Mouse (Mus musculus): Measurements from ENCODE around the gene Hif3a. TPM values are rescaled to one million over a fixed set of nuclear protein-coding genes. Genes with fewer than 3 reads are reported as not detected.

Hif3a gene
- polyA plus RNA-seq, 1 experiment from 2014 or later: 7.9 TPM

DNA sequence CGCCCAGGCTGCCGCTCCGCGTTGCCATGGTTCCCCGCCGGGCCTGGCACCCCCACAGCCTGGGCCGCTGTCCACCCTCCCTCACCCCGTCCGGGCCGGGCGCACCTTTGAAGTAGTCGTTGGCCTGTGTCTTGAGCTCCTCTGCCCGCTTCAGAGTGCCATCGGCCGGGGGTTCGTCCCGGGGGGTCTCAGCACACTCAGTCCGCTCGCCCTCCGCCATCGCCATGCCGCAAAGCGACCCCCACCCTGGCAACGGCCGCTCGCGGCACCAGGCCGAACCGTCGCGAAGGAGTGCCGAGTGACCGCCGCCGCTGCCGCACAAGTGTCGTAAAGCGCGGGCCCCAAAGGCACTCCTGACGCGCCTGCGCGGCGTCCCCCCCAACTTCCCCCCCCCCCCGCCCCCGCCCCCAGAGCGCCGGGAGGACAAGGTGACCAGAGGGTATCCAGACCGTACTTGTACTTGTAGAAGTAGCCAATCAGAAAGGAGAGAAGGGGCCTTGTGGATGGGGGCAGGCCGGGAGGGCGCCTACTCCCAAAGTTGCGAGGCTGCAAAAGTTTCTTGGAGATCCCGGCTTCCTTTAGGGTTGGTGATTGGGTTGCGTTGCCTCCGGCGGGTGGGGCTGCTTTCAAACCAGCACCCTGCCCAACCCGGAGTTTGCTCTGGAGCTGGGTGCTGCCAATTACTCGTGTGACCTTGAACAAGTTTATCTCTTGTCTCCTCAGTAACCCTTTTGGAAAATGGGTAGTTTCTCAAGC, 34.5 kb downstream of the Hif3a start, which contains the start of gene Ppp5c:
Gene Ppp5c, minus strand, starts transcription at position 337 of the 756 bp plus-strand sequence.
- Histone ChIP-seq H3K27ac (peak within 1 kb of the TSS; percentile 77), H3K27me3 (no peaks in the 10 kb centered on the region), H3K4me1 (peaks cover 24% of the 10 kb centered on the region), H3K9ac (peak within 1 kb of the TSS; percentile 85), H3K36me3 (peaks cover 18% of the 10 kb centered on the region), H3K4me2 (replicated peaks) (peak within 1 kb of the TSS; percentile 72), H3K9me3 (replicated peaks) (no peaks in the 10 kb centered on the region), H3K4me3 (peak within 1 kb of the TSS; percentile 86)
- under 1% methylated on average over 54 of the region's 58 CpGs for WGBS
- peak; percentile 91 for ATAC-seq (ENCODE audit: low FRiP score)

DNA sequence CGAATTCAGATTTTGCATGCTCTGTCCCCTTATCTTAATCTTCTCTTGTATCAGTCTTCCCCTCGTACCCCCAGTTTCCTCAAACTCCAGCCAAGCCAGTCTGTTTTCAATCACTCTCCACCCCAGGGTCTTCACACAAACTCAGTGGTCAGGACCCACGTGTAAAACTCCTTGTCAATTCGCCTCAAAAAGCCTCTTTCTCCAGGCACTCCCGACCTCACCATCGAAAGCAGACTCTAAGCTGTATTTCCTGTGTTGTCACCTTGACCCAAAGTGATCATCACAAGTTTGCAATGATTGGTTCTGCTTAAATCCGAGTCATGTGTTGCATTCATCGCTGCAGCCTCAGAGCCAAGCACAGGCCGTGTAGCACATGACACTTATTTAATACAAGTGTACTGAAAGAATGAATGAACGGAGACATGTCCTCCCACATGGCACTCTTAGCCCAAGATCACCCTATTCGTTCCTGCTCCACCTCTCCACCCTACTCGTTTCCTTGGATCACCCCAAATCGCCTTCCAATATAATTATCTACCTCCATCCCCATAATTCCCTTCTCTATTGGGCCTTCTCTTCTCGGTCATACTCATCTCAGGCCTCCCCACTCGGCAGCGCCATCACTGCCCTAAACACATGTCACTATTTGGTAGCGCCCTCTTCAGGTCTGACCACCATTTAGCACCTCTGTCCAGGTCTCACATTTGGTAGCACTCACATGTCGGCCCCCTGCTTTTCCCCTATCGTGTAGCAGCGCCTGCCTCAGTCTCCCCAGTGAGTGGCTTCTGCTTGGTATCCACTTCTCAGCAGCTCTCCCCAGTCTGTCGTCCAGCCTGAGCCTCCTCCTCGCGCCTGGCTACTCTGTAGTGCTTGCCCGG, 35.3 kb downstream of the Hif3a start:
- Histone ChIP-seq H3K9me3 (replicated peaks) (no peaks in the 10 kb centered on the region), H3K9ac (peak overlapping the region; percentile 85), H3K27ac (peak overlapping the region; percentile 77), H3K4me2 (replicated peaks) (peak overlapping the region; percentile 72), H3K27me3 (no peaks in the 10 kb centered on the region), H3K4me1 (peaks cover 24% of the 10 kb centered on the region), H3K36me3 (peaks cover 26% of the 10 kb centered on the region), H3K4me3 (peak overlapping the region; percentile 86)
- peak; percentile 65 for ATAC-seq (ENCODE audit: low FRiP score)
- WGBS: 10% methylated on average over 24 of the region's 24 CpGs

DNA sequence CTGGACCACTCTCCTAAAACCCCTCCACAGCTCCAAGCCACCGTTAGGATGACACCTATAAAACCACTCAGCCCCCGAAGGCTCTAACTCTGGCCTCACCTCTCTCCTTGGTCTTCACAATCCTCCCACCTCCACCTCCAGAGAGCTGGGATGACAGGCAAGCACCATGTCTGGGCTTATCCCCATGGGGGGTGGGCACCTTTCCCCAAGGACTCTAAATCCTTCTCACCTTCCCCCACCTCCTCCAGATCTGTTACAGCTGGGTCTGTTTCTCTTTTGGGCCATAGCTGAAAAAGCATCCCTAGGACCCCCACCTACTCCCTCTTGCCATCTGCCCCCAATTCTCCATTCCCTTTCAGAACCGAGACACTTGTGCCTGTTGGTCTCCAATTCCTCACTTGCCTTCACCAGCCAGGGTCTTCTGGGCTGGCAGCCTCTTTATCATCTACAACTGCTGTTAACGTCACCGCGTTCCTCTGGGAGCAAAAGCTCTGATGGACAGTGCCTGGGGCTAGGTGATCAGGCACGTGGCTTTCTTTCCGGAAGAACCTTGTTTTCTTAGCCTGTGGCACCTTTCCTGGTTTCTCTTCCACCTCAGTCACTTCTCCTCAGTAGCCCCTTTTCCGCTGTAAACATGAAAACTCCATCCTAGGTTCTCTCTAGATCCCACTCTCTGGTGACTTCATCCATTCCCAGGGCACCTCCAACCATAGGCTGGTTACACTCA, 36.2 kb downstream of the Hif3a start:
- Histone ChIP-seq H3K9ac (peak overlapping the region; percentile 85), H3K4me3 (peak overlapping the region; percentile 86; the same call in 1 of the 2 replicates), H3K4me2 (replicated peaks) (peak overlapping the region; percentile 72)

DNA sequence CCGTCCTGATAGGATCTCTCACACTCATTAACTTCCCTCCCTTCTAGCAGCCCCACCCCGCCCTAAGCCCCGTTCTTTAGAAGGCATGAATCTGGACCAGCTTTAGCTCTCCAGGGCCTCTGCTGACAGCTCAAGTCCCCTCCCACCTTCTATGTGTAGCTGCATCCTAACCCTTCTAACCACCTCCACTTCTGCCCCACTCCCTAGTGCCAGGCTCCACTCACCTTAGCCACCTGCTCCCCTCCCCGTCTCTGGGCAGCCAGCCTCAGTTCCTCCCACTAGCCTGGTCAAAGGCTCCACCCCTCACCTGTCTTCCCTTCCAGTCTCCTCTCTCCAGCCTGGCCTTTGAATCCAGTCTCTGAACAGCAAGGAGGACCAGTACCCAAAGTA, 36.7 kb downstream of the Hif3a start:
- Histone ChIP-seq H3K36me3 (peaks cover 41% of the 10 kb centered on the region), H3K4me1 (peaks cover 24% of the 10 kb centered on the region), H3K4me3 (no peak overlapping the region), H3K4me2 (replicated peaks) (no peak overlapping the region), H3K9ac (peak overlapping the region; percentile 85), H3K27ac (no peak overlapping the region), H3K27me3 (no peaks in the 10 kb centered on the region), H3K9me3 (replicated peaks) (no peaks in the 10 kb centered on the region)
- no peak for ATAC-seq (ENCODE audit: low FRiP score)
- 85% methylated on average over 4 of the region's 4 CpGs for WGBS

More for the DNA sequence above, 36.2 kb downstream of the Hif3a start:
- WGBS: 72% methylated on average over 9 of the region's 9 CpGs
- Histone ChIP-seq H3K4me1 (peaks cover 24% of the 10 kb centered on the region), H3K27me3 (no peaks in the 10 kb centered on the region), H3K27ac (no peak overlapping the region), H3K36me3 (peaks cover 35% of the 10 kb centered on the region), H3K9me3 (replicated peaks) (no peaks in the 10 kb centered on the region)
- ATAC-seq (ENCODE audit: low FRiP score): no peak

DNA sequence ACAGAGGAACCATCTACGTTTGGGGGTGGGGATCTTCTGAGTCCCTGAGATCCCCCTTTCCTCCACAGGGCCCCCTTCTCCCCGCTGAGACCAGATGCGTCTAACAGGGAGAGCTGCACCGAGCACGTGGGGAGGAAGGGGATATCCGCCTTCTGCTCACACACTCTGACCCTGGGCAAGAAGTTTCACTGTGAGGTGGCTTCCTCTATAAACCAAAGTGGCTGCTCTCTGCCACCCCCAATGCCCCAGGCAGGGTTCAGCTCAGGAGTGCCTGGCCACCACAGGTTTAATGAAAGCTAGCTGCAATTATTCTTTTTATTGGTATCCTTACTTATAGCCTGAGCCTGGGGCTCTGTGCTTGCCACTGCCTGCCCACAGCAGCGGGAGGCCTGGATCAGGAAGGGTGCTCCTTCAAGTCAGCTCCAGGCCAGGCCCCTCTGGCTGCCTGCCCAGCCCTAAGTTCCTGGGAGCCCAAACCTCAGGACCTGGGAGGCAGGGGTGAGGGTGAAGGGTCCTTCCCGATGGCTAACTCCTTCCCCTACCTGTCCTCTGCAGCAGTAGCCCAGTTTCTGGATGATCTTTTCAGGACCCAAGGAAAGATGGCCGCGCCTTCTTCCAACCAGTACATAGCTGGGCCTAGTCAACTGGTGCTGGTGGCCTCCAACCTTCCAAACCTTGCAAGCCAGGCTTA, 37.3 kb downstream of the Hif3a start:
- H3K27me3 ChIP-seq: no peaks in the 10 kb centered on the region
- no peaks in the 10 kb centered on the region for H3K9me3 ChIP-seq (replicated peaks)
- no peak overlapping the region for H3K4me3 ChIP-seq
- H3K4me1 ChIP-seq: peaks cover 24% of the 10 kb centered on the region
- no peak overlapping the region for H3K9ac ChIP-seq
- no peak overlapping the region for H3K4me2 ChIP-seq (replicated peaks)
- 87% methylated on average over 10 of the region's 10 CpGs for WGBS
- H3K36me3 ChIP-seq: peaks cover 46% of the 10 kb centered on the region
- H3K27ac ChIP-seq: no peak overlapping the region
- no peak for ATAC-seq (ENCODE audit: low FRiP score)

DNA sequence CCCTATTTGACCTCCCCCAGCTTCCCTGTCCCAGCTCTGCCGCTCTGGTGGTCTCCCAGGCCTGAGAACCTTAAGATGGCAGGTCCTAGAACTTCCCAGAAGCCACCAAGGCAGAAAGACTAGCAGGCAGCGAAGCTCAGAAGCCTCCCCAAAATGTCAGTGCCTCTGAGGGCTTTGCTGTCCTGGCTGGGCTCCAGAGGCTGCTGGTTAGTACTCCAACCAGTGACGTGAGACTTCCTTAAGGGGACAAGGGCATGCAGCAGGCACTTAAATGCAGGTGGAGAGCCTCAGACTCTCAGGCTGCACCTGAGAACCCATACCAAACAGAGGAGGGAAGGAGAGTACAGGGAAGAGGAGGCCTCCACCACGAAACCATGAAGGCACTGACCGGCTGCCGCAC, 38.1 kb downstream of the Hif3a start:
- H3K27ac ChIP-seq: no peak overlapping the region

DNA sequence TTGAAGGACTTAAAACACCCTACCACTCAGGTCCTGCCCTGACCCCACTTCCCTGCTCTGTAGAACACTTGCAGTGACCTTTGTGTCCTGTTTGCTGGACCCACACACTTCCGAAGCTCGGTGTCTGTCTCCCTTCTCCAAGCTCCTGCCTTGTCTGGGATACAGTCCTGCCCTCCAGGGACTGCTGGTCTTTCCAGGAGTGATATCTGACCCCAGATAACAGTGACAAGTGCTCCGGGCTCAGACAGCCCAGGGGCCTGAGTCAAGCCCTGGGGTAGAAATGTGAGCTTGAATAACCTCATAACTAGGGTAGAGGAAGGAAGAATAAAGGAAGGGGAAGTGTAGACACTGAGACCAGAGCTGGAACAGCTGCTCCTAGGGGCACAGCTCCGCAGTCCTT, 38.5 kb downstream of the Hif3a start:
- Histone ChIP-seq H3K27me3 (no peaks in the 10 kb centered on the region), H3K4me3 (no peak overlapping the region), H3K27ac (no peak overlapping the region), H3K9me3 (replicated peaks) (no peaks in the 10 kb centered on the region), H3K4me2 (replicated peaks) (no peak overlapping the region), H3K9ac (no peak overlapping the region), H3K36me3 (peaks cover 54% of the 10 kb centered on the region), H3K4me1 (peaks cover 24% of the 10 kb centered on the region)
- WGBS: 82% methylated on average over 4 of the region's 4 CpGs
- ATAC-seq (ENCODE audit: low FRiP score): no peak

More for the DNA sequence above, 38.1 kb downstream of the Hif3a start:
- no peak overlapping the region for H3K4me3 ChIP-seq
- H3K9me3 ChIP-seq (replicated peaks): no peaks in the 10 kb centered on the region
- peaks cover 54% of the 10 kb centered on the region for H3K36me3 ChIP-seq
- no peaks in the 10 kb centered on the region for H3K27me3 ChIP-seq
- H3K9ac ChIP-seq: no peak overlapping the region
- no peak for ATAC-seq (ENCODE audit: low FRiP score)
- 90% methylated on average over 6 of the region's 6 CpGs for WGBS
- no peak overlapping the region for H3K4me2 ChIP-seq (replicated peaks)
- H3K4me1 ChIP-seq: peaks cover 24% of the 10 kb centered on the region

DNA sequence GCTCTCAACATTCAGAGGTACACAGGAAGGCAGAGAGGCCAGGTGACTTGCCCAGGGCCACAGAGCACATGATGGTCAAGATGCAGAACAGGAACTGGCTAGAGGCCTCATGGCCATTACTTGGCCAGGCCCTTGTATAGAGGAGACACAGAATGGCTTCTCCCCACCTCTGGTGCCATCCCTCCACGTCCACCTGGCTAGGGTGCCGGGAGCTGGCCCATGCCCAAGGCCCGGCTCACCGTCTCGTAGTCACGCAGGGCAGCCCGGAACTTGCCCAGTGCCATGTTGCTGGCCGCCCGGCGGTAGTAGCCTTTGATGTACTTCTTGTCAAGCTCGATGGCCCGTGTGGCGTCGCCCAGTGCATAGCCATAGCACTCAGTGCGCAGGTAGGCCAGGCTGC, 40.1 kb downstream of the Hif3a start:
- no peak overlapping the region for H3K4me2 ChIP-seq (replicated peaks)
- ATAC-seq (ENCODE audit: low FRiP score): no peak
- peaks cover 24% of the 10 kb centered on the region for H3K4me1 ChIP-seq
- H3K27ac ChIP-seq: no peak overlapping the region
- H3K9ac ChIP-seq: no peak overlapping the region
- peaks cover 63% of the 10 kb centered on the region for H3K36me3 ChIP-seq
- no peaks in the 10 kb centered on the region for H3K27me3 ChIP-seq
- WGBS: 99% methylated on average over 15 of the region's 15 CpGs
- no peak overlapping the region for H3K4me3 ChIP-seq
- H3K9me3 ChIP-seq (replicated peaks): no peaks in the 10 kb centered on the region

DNA sequence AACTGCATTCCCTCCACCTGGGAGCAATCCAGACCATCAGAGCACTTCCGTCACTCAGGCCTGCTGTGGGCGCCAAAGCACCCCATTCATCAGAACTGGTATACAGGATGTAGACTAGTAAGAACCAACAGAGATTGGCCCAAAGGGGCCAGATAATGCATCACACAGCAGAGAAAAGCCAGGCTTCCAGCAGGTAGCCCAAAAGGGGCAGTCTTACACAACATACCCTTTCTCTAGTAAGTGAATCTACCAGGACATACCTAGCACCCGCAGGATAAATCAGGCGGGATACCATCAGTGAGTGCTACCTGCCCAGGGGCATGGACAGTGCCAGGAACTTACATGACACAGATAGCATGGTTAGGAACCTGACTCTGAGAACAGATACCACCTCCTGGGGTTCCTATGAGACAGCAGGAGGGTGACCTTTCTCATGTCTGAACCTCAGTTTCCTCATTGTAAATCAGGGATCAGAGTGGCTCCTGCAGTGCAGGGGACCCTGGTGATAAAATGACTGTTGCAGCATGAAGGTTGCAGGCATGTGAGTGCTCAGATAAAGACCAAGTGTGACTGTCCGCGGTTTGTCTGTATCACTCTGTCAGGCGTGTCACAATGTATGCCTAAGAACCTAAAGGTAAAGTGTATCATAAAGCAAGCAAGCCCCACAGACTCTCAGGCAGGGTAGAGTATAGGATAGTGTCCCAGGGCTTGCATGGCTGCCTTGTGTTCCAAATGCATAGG, 42.6 kb downstream of the Hif3a start:
- no peak overlapping the region for H3K4me3 ChIP-seq
- ATAC-seq (ENCODE audit: low FRiP score): no peak
- no peaks in the 10 kb centered on the region for H3K9me3 ChIP-seq (replicated peaks)
- WGBS: 93% methylated on average over 7 of the region's 7 CpGs
- H3K36me3 ChIP-seq: peaks cover 89% of the 10 kb centered on the region
- H3K27ac ChIP-seq: no peak overlapping the region
- H3K27me3 ChIP-seq: no peaks in the 10 kb centered on the region
- no peak overlapping the region for H3K4me2 ChIP-seq (replicated peaks)
- no peak overlapping the region for H3K9ac ChIP-seq
- H3K4me1 ChIP-seq: 0 out of 2 replicates have a peak, but pooled peaks cover 4% of the 10 kb centered on the region

DNA sequence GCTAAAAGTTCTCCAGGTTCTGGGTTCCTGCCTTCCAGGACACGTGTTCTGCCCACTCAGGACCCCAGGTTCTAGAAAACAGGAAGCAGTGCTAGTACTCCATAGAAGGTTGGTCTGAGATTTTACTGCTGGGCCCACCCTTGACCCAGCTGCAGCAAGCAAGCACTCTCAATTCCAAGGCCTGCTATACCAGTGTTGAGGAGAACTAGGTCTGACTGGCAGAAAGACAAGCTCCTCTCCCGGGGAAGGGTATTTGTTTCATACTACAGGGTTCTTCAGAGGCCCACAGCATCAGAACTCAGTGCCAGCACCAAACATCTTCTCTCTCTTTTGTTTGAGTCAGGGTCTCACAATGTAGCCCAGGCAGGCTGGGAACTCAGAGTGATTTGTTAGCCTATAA, 44.3 kb downstream of the Hif3a start:
- H3K27ac ChIP-seq: no peak overlapping the region
- H3K27me3 ChIP-seq: no peaks in the 10 kb centered on the region
- no peak overlapping the region for H3K4me3 ChIP-seq
- ATAC-seq (ENCODE audit: low FRiP score): no peak
- WGBS: 91% methylated on average over 2 of the region's 2 CpGs
- H3K9me3 ChIP-seq (replicated peaks): no peaks in the 10 kb centered on the region
- H3K4me1 ChIP-seq: no peaks in the 10 kb centered on the region
- H3K36me3 ChIP-seq: peaks cover 86% of the 10 kb centered on the region
- no peak overlapping the region for H3K4me2 ChIP-seq (replicated peaks)
- no peak overlapping the region for H3K9ac ChIP-seq

DNA sequence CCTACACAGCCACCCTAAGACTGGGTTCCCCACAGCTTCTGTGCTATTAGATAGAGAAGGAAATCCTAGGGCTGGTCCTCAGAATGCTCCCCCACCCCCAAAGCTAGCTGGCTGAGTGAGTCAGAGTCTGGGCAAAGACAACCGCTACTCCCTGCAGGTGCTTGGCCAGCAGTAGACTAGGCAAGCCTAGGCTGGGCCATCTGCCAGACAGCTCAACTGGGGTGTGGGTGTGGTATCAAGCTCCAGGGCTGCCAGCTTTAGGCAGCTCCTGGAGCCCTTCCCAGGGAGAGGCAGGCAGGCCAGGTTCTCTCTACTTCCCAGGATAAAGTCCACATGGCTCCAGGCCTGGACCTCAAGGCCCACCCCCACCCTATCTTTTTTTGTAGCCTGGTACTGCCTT, 45.2 kb downstream of the Hif3a start:
- Histone ChIP-seq H3K36me3 (peaks cover 86% of the 10 kb centered on the region), H3K27ac (no peak overlapping the region), H3K9me3 (replicated peaks) (no peaks in the 10 kb centered on the region), H3K4me1 (no peaks in the 10 kb centered on the region), H3K4me3 (no peak overlapping the region), H3K9ac (no peak overlapping the region), H3K27me3 (no peaks in the 10 kb centered on the region), H3K4me2 (replicated peaks) (no peak overlapping the region)
- 78% methylated on average over 1 of the region's 1 CpGs for WGBS
- ATAC-seq (ENCODE audit: low FRiP score): no peak

Measured in hindbrain, embryonic 12.5 days (tissue).